Mouse (Mus musculus) forebrain, embryonic 13.5 days (tissue): ENCODE data around the gene Sucnr1. TPM values are rescaled to one million over a fixed set of nuclear protein-coding genes. Genes with fewer than 3 reads are reported as not detected.
"Not testable (repeated sequence)": the region's sequence is repeated elsewhere in the genome, so short reads cannot be mapped to it uniquely, and the experiment has no call there.

Experiments
- ATAC-seq: fragments of 200-750 bp; cut with Nextera tagmentation; 2 replicates; pipeline ENCODE4 v1.8.0; 2017
- H3K27ac ChIP-seq: fragments of 300-500 bp; sonication (generic); 2 replicates; pipeline ENCODE4 v1.5.1; 2015; ENCODE audit warnings: inconsistent platforms, mild to moderate bottlenecking, moderate library complexity
- H3K27me3 ChIP-seq: fragments of 300-500 bp; sonication (generic); 2 replicates; pipeline ENCODE4 v1.6.1; 2015; ENCODE audit warnings: mild to moderate bottlenecking, inconsistent platforms
- H3K36me3 ChIP-seq: fragments of 300-500 bp; sonication (generic); 2 replicates; pipeline ENCODE4 v1.6.1; 2015; ENCODE audit warnings: mild to moderate bottlenecking, inconsistent platforms; ENCODE audit not compliant: poor library complexity, severe bottlenecking
- H3K4me1 ChIP-seq: fragments of 300-500 bp; sonication (generic); 2 replicates; pipeline ENCODE4 v1.6.1; 2015; ENCODE audit warnings: inconsistent platforms
- H3K4me2 ChIP-seq: fragments of 300-500 bp; sonication (generic); 2 replicates; pipeline ENCODE4 v1.6.1; 2015; ENCODE audit warnings: inconsistent platforms, mild to moderate bottlenecking, moderate library complexity
- H3K4me3 ChIP-seq: fragments of 300-500 bp; sonication (generic); 2 replicates; pipeline ENCODE4 v1.5.1; 2015; ENCODE audit warnings: mild to moderate bottlenecking, inconsistent platforms
- H3K9ac ChIP-seq: fragments of 300-500 bp; sonication (generic); 2 replicates; pipeline ENCODE4 v1.6.1; 2015; ENCODE audit warnings: mild to moderate bottlenecking, inconsistent platforms
- H3K9me3 ChIP-seq: fragments of 300-500 bp; sonication (generic); replicated peaks from 2 replicates; pipeline ENCODE4 v1.6.1; 2016; ENCODE audit warnings: inconsistent platforms
- WGBS: fragments of 180-500 bp; shearing (Covaris S2); methylation state at CpG from one replicate; pipeline ENCODE4 v1.1.7; 2015; 5-methylcytosine and 5-hydroxymethylcytosine counted together
- polyA plus RNA-seq: library from polyadenylated mRNA; unstranded; fragments of >200 nt; fragmentation: Nextera tagmentation; extraction: Ambion mirVana; gene quantifications from 2 replicates; pipeline ENCODE4 v1.2.1, GENCODE M21; 2015

The Sucnr1 gene
- polyA plus RNA-seq, 1 experiment from 2014 or later = not detected

DNA sequence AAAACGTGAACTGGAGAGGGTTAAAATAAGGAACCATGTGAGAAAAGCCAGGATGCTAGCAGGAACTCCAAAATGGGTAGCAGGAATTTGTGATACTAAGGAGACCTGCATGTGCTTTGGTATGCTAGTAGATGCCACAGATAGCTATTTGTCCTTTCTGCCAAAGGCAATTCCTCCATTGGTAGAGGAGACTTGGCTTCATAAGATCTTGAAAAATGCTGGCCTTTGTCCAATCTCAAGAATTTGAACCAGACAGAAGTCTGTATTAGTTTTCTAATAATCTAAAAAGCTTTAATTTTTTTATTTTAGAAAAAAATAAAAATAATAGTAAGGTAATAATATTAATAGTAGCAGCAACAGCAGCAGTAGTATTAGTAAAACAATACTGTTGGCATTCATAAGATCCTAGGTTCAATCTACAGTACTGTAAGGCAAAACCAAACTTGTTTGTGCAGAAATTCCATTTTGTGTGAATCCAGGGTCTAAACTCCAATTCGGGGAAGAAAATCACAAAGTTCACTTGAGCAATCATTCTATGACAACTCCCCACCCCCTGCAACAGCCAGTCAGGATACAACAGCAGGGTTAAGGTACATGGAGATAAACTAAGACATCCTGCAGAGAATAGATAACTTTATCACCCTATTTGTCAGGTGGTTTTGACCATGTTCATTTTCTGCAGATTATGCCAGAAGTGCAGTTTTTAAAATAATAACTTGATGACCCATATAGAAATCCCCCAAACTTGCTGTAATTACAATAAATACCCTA, 12.9 kb downstream of the Sucnr1 start:
- no peak for ATAC-seq
- no peak overlapping the region for H3K27ac ChIP-seq
- no peaks in the 10 kb centered on the region for H3K4me1 ChIP-seq
- H3K9ac ChIP-seq = no peak overlapping the region
- H3K27me3 ChIP-seq = no peaks in the 10 kb centered on the region
- H3K4me3 ChIP-seq = no peak overlapping the region
- no peaks in the 10 kb centered on the region for H3K9me3 ChIP-seq
- 87% methylated on average over 2 of the region's 2 CpGs for WGBS
- no peak overlapping the region for H3K4me2 ChIP-seq
- H3K36me3 ChIP-seq = no peaks in the 10 kb centered on the region

DNA sequence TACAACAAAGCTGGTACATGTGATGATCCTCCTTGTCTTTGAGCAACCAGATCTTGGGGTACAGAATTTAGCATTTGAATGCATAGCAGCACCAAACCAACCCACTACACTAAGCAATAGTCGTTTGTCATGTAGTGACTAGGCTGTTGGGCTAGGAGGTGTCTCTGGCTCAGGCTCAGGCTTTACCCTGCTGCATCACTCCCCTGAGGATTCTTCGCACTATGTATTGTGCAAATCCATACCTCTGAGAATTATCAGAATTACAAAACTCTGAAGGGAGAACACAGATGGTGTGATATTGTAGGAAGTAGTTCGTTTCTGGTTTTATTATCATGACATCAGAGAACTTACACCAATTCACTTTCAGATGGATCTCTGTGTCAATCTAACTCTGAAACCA, 15.3 kb downstream of the Sucnr1 start:
- Histone ChIP-seq H3K9me3 (no peaks in the 10 kb centered on the region), H3K9ac (no peak overlapping the region), H3K36me3 (no peaks in the 10 kb centered on the region), H3K4me1 (no peaks in the 10 kb centered on the region), H3K4me2 (no peak overlapping the region), H3K4me3 (no peak overlapping the region), H3K27ac (no peak overlapping the region), H3K27me3 (no peaks in the 10 kb centered on the region)
- 87% methylated on average over 3 of the region's 3 CpGs for WGBS
- ATAC-seq = no peak

DNA sequence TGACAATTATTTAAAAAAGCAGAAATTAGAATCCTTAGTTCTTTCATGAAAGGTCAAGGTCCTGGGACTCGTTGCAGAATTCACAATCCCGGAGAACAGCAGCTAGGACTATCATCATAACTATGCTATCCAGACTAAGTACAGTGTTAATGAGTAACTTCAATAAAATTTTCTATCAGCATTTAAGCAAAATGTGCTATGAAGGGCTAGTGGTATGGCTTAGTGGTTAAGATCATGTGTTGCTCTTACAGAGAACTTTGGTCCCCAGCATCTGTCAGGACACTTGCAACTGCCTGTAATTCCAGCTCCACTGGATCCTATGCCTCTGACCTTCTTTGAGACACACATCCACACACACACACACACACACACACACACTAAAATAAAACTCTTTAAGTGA, 15.8 kb downstream of the Sucnr1 start:
- no peak overlapping the region for H3K4me3 ChIP-seq
- no peaks in the 10 kb centered on the region for H3K27me3 ChIP-seq
- H3K4me2 ChIP-seq = no peak overlapping the region
- no peaks in the 10 kb centered on the region for H3K4me1 ChIP-seq
- ATAC-seq = no peak
- no peak overlapping the region for H3K9ac ChIP-seq
- no peaks in the 10 kb centered on the region for H3K9me3 ChIP-seq
- WGBS = 88% methylated on average over 2 of the region's 2 CpGs
- H3K36me3 ChIP-seq = no peaks in the 10 kb centered on the region
- H3K27ac ChIP-seq = no peak overlapping the region

DNA sequence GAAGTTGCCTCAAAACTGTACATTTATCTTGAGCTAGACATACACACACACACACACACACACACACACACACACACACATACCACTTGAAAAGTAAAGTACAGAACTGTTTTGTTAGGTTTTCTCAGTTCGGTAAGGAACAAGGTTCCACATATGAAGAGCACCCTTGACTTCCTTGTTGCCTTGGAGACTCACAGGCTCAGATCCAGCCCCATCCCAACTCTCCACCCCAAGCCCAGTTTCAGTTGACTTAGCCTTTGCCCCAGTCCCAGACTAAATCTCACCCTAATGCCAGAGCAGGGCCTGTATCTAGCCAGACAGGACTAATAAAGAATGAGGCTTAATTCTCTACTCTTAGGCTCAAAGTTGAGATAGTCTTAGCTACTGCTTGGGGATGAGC, 16.9 kb downstream of the Sucnr1 start:
- Histone ChIP-seq H3K4me1 (no peaks in the 10 kb centered on the region), H3K4me3 (no peak overlapping the region), H3K27ac (no peak overlapping the region), H3K27me3 (no peaks in the 10 kb centered on the region), H3K9me3 (no peaks in the 10 kb centered on the region), H3K9ac (no peak overlapping the region), H3K4me2 (no peak overlapping the region), H3K36me3 (no peaks in the 10 kb centered on the region)
- no peak for ATAC-seq
- 87% methylated on average over 1 of the region's 1 CpGs for WGBS

DNA sequence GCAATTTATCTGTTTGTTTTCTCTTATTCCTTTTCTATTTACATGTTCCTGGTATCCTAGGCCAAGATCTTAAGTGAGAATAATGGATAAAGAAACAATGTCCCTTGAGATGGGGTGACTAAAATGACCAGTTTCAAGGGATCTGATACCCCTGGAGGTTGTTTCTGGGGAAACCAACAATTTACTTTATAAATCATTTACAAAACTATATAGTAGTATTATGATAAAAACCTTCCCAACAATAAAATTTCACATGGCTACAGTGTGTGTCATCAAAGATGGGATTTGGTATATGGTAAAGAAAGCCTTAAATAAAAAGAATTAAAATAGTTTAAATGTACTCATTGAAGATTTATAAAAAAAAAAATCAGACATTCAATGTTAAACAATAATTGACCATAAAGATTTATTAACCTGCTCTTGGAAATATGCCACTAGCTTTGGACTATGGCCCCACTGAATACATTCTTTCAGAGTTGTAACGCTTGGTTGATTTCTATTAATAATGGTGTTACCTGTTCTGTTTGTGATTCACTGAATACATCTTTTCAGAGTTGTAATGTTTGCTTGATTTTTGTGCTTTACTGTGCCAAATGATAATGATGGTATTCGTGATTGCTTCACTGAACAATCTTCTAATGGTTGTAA, 22.9 kb downstream of the Sucnr1 start:
- Histone ChIP-seq H3K4me1 (no peaks in the 10 kb centered on the region), H3K9me3 (no peaks in the 10 kb centered on the region), H3K27me3 (no peaks in the 10 kb centered on the region), H3K27ac (no peak overlapping the region), H3K36me3 (no peaks in the 10 kb centered on the region), H3K4me2 (no peak overlapping the region), H3K9ac (no peak overlapping the region), H3K4me3 (no peak overlapping the region)
- ATAC-seq = no peak
- WGBS = 70% methylated on average over 2 of the region's 2 CpGs

DNA sequence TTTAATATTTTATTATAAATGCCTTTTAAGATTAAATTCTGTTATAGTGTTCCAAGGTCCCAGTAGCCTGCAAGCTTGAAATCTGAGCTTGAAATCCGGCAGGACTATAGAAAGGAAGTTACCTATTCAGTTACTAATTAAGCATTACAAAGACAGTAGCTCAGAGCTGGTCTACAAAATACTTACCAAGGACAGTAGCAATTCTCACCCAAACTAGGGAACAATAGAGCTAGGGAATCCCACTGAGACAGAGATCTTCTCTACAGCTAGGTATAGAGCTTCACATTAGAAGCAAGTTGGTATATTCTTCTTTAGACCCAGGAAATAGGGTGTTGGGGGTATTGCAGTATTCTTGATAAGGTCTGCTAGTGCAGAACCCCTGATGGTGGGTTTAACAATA, 24.8 kb downstream of the Sucnr1 start:
- not testable (repeated sequence) for H3K36me3 ChIP-seq, H3K27me3 ChIP-seq, H3K4me2 ChIP-seq, H3K4me1 ChIP-seq, H3K9ac ChIP-seq, H3K4me3 ChIP-seq, ATAC-seq, H3K9me3 ChIP-seq, H3K27ac ChIP-seq
- 67% methylated on average over 1 of the region's 1 CpGs for WGBS

DNA sequence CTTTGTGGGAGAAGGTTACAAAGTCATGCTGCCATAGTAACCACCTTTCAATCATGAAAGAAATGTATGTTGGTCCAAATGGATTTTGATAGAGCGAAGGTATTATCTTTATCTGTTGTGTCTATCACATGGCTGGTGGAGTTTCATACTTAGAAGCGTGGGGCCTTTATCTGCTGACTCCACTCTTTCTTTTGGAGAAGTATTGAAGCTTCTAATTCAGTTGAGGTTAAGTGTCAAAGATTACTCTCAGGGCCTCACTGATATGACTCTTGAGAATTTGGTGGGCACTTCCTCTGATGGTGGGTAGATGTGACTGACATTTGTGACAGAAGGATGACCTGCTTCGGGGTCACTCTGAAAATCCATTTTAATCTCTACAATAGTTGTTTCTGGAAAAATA, 26.1 kb downstream of the Sucnr1 start:
- H3K27ac ChIP-seq = no peak overlapping the region
- no peak overlapping the region for H3K9ac ChIP-seq
- no peaks in the 10 kb centered on the region for H3K4me1 ChIP-seq
- H3K36me3 ChIP-seq = no peaks in the 10 kb centered on the region
- no peak overlapping the region for H3K4me2 ChIP-seq
- H3K4me3 ChIP-seq = no peak overlapping the region
- ATAC-seq = no peak
- 94% methylated on average over 3 of the region's 3 CpGs for WGBS
- H3K9me3 ChIP-seq = no peaks in the 10 kb centered on the region
- no peaks in the 10 kb centered on the region for H3K27me3 ChIP-seq

DNA sequence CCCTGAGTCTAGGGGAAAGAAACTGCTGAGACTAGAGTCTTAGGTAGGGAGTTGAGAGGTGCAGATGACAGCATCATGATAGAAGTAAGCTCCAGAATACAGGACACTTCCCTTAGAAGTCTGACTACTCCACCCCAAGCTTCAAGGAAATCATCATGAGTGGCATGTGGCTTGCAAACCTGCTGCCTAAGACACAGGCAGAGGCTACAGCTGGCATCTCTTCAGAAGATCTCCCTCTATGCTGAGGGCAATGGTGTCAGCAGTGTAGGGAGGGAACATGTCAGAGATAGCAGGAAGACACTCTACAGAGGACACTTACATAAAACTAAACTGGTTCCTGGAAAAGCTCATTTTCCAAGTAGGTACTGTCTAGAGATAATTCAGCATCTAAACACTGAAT, 27.1 kb downstream of the Sucnr1 start:
- no peaks in the 10 kb centered on the region for H3K27me3 ChIP-seq
- H3K4me1 ChIP-seq = no peaks in the 10 kb centered on the region
- no peak overlapping the region for H3K9ac ChIP-seq
- no peaks in the 10 kb centered on the region for H3K9me3 ChIP-seq
- no peaks in the 10 kb centered on the region for H3K36me3 ChIP-seq
- H3K4me2 ChIP-seq = no peak overlapping the region
- H3K4me3 ChIP-seq = no peak overlapping the region
- no peak for ATAC-seq
- no peak overlapping the region for H3K27ac ChIP-seq

DNA sequence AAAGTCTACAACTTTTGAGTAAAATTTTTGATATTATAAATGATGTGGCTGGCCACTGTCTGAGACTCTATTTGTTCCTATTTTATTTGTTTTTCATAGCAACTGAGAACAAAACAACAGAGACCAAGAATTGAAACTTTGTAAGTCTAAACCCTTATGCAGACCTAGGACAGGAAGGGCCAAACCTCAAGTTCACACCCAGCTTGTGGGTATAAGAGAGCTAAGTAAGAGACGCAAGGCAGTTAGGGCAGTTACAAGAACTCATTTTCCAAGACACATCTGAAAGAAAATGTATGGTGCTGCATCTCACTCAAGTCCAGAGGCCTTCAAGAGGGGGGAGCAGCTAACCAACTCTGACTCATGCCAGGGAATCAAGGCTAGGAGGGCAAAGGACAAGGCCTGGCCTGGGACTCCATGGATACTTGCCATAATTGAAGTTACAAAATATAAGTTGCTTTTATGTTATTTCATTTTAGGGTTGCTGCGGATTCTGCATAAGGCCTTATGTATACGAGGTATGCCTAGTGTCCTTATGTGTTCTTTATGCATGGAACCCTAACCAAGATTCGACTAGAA, 29.6 kb downstream of the Sucnr1 start:
- H3K36me3 ChIP-seq = no peaks in the 10 kb centered on the region
- no peaks in the 10 kb centered on the region for H3K27me3 ChIP-seq
- H3K4me2 ChIP-seq = no peak overlapping the region
- 90% methylated on average over 4 of the region's 4 CpGs for WGBS
- ATAC-seq = no peak
- H3K9ac ChIP-seq = no peak overlapping the region
- no peak overlapping the region for H3K4me3 ChIP-seq
- H3K27ac ChIP-seq = no peak overlapping the region
- H3K4me1 ChIP-seq = no peaks in the 10 kb centered on the region
- H3K9me3 ChIP-seq = no peaks in the 10 kb centered on the region

DNA sequence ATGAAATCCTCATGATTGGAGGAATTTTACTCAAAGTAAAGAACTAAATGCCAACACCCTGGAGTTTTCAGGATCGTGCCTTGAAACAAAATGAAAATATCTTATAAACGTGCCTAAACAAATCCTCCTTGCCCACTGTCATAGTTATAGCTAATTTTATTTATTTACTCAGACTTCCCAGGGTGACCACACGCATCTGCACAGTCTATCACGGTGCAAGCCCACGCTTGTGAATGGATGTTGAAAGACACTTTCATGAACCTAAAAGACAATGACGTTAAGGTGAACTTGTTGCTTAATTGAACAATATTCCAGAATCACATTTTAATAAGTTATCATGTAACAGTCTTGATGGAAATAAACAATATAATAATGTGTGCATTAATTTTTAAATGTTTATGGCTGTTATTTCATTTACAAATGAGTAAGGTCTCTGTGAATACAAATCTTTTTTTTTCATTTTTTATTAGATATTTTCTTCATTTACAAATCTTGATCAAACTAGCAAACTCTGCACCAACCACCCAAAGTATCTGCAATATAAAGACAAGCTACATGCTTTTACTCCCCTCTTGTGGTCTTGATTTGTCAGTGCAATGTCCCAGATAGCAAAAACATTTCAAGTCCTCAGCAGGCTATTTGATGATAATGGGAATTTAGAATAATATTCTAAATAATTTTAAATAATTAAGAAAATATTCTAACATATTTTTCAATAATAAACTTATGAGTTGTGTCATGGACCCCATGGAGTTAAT, 30.4 kb downstream of the Sucnr1 start:
- peak; percentile 63; the same call in 1 of the 2 replicates for ATAC-seq
- H3K27me3 ChIP-seq = no peaks in the 10 kb centered on the region
- H3K4me1 ChIP-seq = no peaks in the 10 kb centered on the region
- no peak overlapping the region for H3K4me3 ChIP-seq
- H3K36me3 ChIP-seq = no peaks in the 10 kb centered on the region
- WGBS = 85% methylated on average over 6 of the region's 6 CpGs
- no peak overlapping the region for H3K27ac ChIP-seq
- no peak overlapping the region for H3K9ac ChIP-seq
- H3K9me3 ChIP-seq = no peaks in the 10 kb centered on the region
- H3K4me2 ChIP-seq = no peak overlapping the region

DNA sequence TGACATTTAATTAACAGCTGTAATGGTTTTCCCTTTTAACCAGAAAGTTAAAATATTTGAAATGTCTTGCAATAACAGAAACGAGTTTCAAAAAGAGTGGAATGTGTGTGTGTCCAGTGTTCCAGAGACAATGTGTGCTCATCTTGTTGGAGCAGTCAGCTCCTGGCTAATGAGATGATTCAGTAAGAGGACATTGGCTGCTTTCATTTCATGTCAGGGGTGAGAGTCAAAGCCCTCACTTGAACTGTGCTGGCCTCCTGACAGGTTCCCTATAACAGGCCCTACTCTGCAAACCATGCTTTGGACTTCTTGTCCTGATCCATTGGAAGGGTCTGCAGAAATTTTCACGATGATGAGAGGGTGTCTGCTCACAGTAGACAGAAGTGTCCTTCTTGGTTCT, 32.9 kb downstream of the Sucnr1 start:
- ATAC-seq = no peak
- no peak overlapping the region for H3K27ac ChIP-seq
- WGBS = 56% methylated on average over 2 of the region's 2 CpGs
- no peak overlapping the region for H3K4me2 ChIP-seq
- H3K9ac ChIP-seq = no peak overlapping the region
- no peaks in the 10 kb centered on the region for H3K9me3 ChIP-seq
- no peaks in the 10 kb centered on the region for H3K4me1 ChIP-seq
- H3K27me3 ChIP-seq = no peaks in the 10 kb centered on the region
- H3K4me3 ChIP-seq = no peak overlapping the region
- H3K36me3 ChIP-seq = no peaks in the 10 kb centered on the region

DNA sequence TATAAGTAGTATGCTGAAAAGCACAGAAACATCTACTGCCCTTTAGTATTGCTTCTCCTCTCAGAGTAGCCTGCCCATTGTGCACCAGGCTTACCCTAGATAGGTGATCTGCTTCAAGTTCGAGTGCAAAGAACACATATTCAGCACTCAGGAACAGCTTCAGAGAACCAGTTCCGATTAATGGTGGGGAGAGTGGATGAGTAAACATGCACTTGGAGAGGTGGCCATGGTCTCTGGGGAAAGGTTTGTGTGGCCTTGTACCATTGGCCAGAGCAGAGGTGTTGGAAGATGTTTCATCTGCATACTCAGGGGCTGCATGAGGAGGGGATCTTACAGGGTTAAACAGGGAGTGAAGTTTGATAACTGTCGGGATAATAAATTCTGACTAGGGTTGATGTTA, 39.8 kb downstream of the Sucnr1 start:
- ATAC-seq = no peak
- 87% methylated on average over 3 of the region's 3 CpGs for WGBS

More for the DNA sequence above, 39.8 kb downstream of the Sucnr1 start:
- no peaks in the 10 kb centered on the region for H3K36me3 ChIP-seq
- no peak overlapping the region for H3K4me2 ChIP-seq
- no peaks in the 10 kb centered on the region for H3K27me3 ChIP-seq
- no peak overlapping the region for H3K27ac ChIP-seq
- H3K9me3 ChIP-seq = no peaks in the 10 kb centered on the region
- H3K4me1 ChIP-seq = peaks cover 6% of the 10 kb centered on the region; the same call in 1 of the 2 replicates
- H3K4me3 ChIP-seq = no peak overlapping the region
- no peak overlapping the region for H3K9ac ChIP-seq
